Mouse (Mus musculus) cerebellum, adult 9-10 months (tissue): Measurements from ENCODE around the gene Myo5c.
A peak's percentile ranks its signal among the peaks of the same experiment; 100 is the strongest.

Experiments used
- DNase-seq: peaks from one replicate; pipeline ENCODE4 v3.0.0; 2022

Gene Myo5c

GRCm38 (mm10) chr9:75285363-75285762 lies 53.5 kb downstream of the Myo5c start:
- no peak for DNase-seq

- no peak for DNase-seq
Measured at GRCm38 (mm10) chr9:75287636-75288035, 55.8 kb downstream of the Myo5c start.

DNA sequence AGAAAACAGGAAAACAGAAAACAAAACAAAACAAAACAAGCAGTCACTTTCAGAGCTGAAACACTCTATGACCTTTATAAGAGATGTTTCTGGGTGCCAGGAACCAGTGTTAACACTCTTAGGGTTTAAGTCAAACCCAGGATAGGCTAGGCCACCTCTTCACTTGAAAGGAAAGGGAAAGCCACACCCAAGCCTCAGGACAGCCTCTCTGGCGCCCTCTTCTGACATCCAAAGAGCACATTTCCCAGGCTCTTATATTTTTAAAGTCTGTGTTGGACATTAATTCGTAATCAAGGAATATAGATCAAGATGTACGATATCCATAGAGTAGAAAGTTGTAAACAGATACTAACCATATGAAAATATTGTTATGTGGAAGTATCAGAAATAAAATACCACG lies 57.7 kb downstream of the Myo5c start:
- DNase-seq = peak; percentile 59

DNA sequence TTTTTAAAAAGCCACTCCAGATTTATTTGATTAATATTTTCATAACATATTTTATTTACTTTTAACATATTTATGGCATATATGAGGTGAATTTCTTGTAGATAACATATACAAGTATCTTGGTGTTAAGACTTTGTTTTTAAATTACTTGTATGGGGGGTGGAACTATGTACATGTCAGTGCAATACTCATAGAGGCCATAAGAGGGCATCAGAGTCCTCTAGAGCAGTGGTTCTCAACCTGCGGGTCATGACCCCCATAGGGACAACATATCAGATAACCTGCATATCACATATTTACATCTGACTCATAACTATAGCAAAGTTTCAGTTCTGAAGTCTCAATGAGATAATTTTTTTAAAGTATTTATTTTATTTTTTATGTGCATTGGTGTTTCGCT lies 67.5 kb downstream of the Myo5c start:
- DNase-seq = peak; percentile 65

- DNase-seq = peak; percentile 55
Measured at GRCm38 (mm10) chr9:75303033-75303432, 71.2 kb downstream of the Myo5c start.

DNA sequence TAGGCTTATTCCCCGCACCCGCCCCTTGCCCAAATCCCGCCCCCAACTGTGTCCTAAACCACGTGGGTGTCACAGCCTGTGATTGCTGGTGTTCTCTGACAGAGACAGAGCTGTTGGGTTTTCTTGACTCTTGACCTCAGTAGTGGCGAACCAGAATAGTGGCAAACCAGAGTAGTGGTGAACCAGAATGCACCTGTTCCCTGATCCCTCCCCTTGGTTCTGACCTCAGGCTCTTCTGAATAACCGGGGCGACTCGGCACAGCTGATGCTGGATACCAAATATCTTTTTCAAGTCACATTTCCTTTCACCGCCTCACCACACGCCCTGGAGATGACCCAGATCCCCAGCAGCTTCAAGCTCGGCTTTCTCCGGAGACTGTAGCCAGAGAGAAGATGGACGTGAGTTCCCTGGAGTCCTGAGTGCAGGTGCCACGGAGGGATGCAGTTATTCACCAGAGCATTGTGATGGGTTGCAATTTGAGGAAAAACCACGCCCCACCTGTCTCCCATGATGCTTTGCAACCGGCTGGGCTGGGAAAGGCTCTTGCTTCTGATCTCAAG lies 72.0 kb downstream of the Myo5c start:
- peak; percentile 69 for DNase-seq

DNA sequence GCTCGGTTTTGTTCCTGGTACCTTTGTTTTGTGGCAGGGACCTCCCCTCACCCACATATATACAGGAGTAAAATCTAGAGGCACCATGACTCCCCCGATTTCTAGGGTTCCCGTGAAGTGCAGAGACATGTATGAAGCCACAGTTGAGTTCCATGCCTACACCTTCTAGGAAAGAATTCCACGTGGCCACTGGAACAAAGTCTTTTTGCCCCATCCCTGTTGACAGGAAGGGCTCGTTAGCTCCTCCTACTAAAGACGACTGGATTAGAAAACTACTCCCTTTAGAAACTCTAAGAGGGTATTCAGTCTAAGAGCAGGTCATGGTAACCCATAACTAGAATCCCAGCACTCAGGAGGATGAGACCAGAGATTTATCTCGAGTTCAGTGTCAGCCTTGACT lies 72.5 kb downstream of the Myo5c start:
- no peak for DNase-seq

DNA sequence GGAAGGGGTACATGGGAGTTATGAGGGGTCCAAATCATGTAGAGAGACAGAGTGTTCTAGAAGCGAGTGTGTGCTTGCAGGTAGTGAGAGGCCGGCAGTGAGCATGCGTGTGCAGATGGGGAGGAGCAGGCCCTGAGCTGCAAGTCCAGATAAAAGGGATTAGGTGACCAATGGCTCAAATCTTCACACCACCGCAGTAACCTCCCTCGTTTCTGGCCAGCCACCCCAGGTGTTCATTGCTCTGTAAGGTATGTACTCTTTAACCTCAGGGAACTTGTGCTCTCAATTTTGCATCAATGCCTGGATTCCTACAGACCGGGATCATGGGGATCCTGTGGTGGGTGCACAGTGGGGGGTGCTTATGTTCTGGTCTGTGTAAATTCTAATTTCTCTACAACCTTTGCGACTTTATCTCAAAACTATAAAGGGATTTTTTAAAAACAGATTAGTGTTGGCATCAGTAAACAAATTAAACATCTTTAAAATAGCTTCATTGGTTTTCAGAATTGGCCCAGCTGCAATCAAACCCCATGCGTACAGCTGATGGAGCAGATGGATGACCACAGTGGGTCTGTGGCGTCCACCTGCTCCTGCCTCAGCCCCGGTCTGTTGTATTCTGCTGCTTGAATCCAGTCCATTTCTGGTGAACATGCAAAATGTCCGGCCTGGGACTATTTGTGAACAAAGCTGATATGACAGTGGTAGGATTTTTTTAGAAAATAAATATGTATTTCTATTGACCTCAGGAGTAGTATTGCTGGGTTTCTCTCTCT lies 74.5 kb downstream of the Myo5c start, which contains the start of gene Gnb5:
Gene Gnb5, plus strand, starts transcription at position 163 of the 773 bp plus-strand sequence.
- DNase-seq = peak; percentile 95

DNA sequence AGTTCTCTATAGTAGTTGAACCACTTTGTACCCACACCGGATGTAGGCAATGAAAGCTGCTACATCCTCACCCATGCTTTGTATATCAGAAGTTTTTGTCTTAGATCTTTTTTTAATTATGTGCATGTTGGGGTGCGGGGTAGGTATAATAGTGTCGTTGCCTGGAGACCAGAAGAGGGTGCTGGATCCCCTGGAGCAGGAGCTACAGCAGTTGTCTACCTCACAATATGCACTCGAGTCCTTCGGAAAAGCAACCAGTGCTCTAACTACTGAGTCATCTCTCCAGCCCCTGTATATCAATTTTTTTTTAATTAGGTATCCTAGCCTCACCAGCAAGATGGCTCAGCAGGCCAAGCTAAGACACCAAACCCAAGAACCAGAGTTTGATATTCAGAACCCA lies 75.2 kb downstream of the Myo5c start:
- DNase-seq = peak; percentile 45

- DNase-seq = peak; percentile 40
Measured at GRCm38 (mm10) chr9:75308621-75309020, 76.8 kb downstream of the Myo5c start.

DNA sequence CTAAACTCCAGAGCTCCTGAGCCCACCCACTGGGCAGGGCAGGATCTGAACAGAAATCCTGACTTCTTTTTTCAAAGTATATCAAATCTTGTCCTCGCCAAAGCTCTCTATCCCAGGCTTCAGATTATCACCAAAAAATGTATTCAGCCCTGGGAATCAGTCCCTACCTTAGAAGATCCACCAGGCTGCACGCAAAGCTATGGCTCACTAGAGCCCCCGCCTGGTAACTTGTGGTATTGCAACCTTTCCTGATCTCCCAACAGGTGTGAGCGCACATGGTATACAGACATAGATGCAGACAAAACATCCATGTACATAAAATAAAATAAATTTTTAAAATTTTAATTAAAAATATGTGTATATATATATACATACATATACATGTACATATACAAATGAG lies 80.2 kb downstream of the Myo5c start:
- peak; percentile 94 for DNase-seq

DNA sequence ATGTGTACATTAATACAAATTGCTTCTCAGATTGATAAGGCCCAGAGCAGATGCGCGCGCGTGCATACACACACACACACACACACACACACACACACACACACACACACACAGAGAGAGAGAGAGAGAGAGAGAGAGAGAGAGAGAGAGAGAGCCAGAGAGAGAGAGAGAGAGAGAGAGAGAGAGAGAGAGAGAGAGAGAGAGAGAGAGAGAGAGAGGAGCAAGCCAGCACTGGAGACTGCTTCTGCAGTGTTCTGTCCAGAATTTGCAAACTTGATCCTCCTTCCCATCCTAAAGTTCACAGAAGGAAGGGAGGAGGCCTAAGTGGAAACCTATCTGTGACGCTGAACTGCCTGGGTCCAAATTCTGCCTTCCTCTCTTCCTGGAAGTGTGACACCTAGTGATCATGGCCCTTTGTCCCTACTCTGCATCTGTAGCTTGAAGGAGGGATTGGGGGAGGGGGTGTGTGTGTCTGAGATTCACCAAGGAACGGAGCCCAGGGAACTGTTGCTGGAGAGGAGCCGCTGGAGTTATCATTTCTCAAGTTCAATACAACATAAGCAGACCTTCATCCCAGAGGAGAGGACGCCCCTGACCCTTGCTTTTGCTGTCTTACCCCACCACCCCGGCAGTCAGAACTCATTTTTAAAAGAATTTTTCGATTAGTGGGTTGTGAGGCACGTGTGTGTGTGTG lies 81.5 kb downstream of the Myo5c start:
- DNase-seq = peak; percentile 69

DNA sequence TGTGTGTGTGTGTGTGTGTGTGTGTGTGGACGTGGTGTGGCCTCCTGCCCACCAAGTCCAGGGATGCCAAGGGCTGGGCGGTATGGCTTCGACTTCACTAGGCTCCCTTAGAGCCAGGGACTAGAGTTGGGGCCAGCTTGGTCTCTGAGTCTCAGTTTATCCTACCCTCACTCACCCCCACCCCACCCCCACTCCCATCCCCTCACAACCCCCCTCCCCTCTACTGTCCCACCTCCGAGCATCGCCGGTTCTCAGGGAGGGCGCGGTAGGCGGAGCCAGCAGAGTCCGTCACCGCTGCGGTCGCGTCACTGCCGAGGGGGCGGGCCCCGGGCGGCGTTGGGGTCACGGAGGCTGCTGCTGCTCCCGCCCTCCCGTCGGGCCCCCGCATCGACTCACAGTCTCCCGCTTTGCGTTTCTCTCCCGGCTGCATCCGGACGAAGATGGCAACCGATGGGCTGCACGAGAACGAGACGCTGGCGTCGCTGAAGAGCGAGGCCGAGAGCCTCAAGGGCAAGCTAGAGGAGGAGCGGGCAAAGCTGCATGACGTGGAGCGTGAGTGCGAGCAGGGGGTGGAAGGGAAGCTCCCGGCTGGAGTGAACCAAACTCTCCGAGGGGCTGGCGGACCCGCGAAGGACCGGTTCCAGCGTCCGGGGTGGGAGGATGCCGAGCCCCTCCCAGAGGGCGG lies 82.2 kb downstream of the Myo5c start:
- peak; percentile 87 for DNase-seq

- peak; percentile 59 for DNase-seq
Measured at GRCm38 (mm10) chr9:75314517-75315105, 82.8 kb downstream of the Myo5c start.

GRCm38 (mm10) chr9:75315238-75315637 lies 83.4 kb downstream of the Myo5c start:
- peak; percentile 60 for DNase-seq

DNA sequence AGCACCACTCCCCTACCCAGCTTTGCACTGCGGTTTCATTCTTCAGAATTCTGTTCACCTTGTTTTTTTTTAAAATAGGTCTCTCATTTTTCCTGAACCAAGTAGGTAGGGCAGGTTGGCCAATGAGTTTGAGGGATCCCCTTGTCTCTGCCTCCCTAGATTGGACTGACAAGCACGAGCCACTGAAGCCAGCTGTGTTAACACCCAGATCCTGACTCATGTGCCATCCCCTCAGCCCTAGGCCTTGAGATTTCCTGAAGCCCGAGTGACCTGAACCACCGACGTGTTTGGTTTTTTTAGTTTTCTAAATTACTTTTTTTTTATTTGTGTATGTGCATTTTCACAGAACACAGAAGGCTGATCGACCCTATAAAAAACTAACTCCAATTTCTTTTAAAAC lies 85.0 kb downstream of the Myo5c start:
- DNase-seq = no peak

DNA sequence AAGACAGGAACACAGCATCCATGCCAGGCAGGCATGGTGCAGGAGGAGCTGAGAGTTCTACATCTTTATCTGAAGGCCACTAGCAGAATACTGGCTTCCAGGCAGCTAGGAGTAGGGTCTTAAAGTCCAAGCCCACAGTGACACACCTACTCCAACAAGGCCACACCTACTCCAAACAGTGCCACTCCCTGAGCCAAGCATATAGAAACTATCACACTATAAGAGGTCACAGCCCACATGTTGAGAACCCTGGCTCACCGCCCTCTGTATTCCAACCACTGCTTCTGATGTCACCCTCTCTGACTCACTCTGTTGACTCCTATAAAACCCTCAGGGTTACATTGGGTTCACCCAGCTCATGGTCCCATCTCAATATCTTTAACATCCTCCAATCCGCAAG lies 86.4 kb downstream of the Myo5c start:
- peak; percentile 54 for DNase-seq

DNA sequence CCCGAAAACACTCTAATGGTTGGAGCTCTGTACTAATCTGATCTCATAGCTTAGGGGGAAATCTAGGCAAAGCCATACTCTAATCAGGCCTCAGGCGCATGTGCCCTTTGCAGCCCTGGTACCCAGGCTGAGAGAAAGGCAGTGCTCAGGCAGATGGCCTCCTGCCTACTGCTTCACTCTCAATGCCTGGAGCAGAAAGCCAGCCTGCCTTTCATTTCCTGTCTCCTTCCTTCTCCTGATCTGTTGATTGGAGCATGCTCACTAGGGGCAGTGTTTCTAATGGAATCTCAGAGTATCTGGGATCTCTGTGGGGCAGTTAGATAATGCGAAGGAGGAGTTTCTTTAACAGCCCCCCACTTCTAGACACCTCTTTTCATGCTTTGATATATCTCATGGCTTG lies 87.5 kb downstream of the Myo5c start:
- peak; percentile 64 for DNase-seq

- peak; percentile 76 for DNase-seq
Measured at GRCm38 (mm10) chr9:75322099-75322885, 90.5 kb downstream of the Myo5c start.

DNA sequence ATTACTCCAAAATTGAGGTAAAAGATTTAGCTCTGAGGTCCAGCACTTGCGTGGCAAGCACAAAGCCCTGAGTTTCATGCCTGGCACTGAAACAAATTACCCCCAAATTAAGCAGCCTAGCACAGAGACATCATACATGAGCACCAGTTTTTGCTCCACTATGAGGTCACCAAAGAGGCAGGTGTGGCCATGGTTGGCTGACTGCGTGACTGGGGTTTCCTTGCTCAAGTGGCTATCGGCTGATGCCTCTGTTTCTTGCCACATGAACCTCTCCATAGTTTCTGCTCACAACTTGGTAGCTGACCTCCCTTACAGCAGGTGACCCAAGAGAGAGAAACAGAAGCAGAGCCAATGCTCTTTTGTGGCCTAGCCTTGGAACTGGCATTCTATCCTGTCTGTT lies 96.2 kb downstream of the Myo5c start:
- DNase-seq = no peak

- DNase-seq = no peak
Measured at GRCm38 (mm10) chr9:75330821-75331220, 99.0 kb downstream of the Myo5c start.

DNA sequence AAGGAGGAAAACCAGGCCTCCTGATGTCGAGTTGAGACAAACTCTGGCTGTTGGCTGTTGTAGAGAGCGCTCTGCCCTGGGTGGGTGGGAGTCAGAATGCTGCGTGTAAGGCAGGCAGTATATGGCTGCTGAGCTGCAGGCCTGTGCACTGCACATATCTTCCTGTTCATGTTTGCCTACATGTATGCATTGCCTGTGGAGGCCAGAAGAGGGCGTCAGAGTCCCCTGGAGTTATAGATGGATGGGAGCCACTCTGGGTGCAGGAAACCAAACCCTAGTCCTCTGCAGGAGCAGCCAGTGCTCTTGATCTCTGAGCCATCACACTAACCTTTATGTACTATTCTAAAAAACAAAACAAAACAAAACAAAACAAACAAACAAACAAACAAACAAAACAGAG lies 102.6 kb downstream of the Myo5c start:
- DNase-seq = no peak
